Mouse (Mus musculus) right cerebral cortex, postnatal 14 days (tissue): ENCODE measurements around the gene Krtcap2.

Experiments used
- DNase-seq: peaks from one replicate; pipeline ENCODE4 v3.0.0; 2022

Gene Krtcap2

GRCm38 (mm10) chr3:89285526-89285925 lies 39.8 kb downstream of the Krtcap2 start:
- DNase-seq, result no peak

GRCm38 (mm10) chr3:89287286-89287685 lies 41.5 kb downstream of the Krtcap2 start:
- no peak for DNase-seq

- no peak for DNase-seq
These were observed 42.8 kb downstream of the Krtcap2 start for GRCm38 (mm10) chr3:89288503-89288928.

GRCm38 (mm10) chr3:89291874-89292273 lies 46.1 kb downstream of the Krtcap2 start:
- no peak for DNase-seq

- no peak for DNase-seq
These were observed 46.5 kb downstream of the Krtcap2 start for GRCm38 (mm10) chr3:89292303-89292702.

- no peak for DNase-seq
These were observed 47.6 kb downstream of the Krtcap2 start for GRCm38 (mm10) chr3:89293247-89293918.

GRCm38 (mm10) chr3:89294195-89294594 lies 48.4 kb downstream of the Krtcap2 start:
- no peak for DNase-seq

GRCm38 (mm10) chr3:89295685-89296230 lies 50.0 kb downstream of the Krtcap2 start:
- DNase-seq, result no peak

GRCm38 (mm10) chr3:89296761-89297396 lies 51.1 kb downstream of the Krtcap2 start:
- DNase-seq, result no peak

GRCm38 (mm10) chr3:89298908-89299307 lies 53.1 kb downstream of the Krtcap2 start:
- no peak for DNase-seq

- DNase-seq, result no peak
These were observed 53.7 kb downstream of the Krtcap2 start for GRCm38 (mm10) chr3:89299499-89299898.
